Comparison of ENCODE assay signal across 28 mouse cellular contexts in the genomic region with DNA sequence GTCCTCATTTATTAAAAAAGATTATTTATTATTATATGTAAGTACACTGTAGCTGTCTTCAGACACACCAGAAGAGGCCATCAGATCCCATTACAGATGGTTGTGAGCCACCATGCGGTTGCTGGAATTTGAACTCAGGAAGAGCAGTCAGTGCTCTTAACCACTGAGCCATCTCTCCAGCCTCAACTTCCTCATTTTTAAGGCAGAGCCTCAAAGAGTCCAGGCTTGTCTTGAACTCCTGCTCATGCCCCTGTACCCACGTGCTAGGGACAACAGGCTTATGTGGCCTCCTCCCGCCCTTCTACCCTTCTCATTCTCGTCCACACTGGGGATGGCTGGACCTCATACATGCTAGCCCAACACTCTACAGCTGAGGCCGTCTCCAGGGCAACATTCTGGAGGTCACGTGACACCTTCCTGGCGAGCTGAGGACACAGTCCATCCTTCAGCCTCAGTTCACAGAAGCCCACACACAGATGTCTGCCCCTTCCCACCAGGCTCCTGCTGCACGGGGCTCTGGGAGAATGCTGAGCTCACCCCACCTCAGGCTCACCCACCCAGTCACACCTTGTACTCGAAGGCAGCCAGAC. TPM values are rescaled to one million over a fixed set of nuclear protein-coding genes. Genes with fewer than 3 reads are reported as not detected.
A peak's percentile ranks its signal among the peaks of the same experiment; 100 is the strongest.
DNase-seq lines count a peak whose midpoint lies in the region; ATAC-seq and TF ChIP-seq lines count a peak whose summit lies in the region.
"Had no signal": no experiment of that assay in that cellular context is flagged by ENCODE, and none has a peak within 500 bp of the region (broad histone marks: within the 10 kb centered on the region; RNA-seq: fewer than 3 reads in every experiment).

No protein-coding gene starts in this region.

- DNase-seq in kidney, postnatal 36 days, result peak; percentile 28 to 33
- peak; percentile 36 for DNase-seq in MEL-GATA-1-ER (ENCODE audit: extremely low read depth, low read depth)
- no peak for DNase-seq in liver, embryonic 14.5 days (ENCODE audit: low read depth in 3 of 3, low spot score in 3 of 3)
- DNase-seq in retina, embryonic 14.5 days (ENCODE audit: low spot score), result peak; percentile 13
- DNase-seq in layer of hippocampus, postnatal 14 days (ENCODE audit: low spot score in 2 of 2), result no peak
- DNase-seq in ovary, postnatal 10 days (ENCODE audit: low spot score), result no peak
- DNase-seq in gastrocnemius, adult 8-10 months (ENCODE audit: low spot score in 2 of 2), result no peak
- DNase-seq: adrenal gland, postnatal 25 days; cerebellum, adult 11 months; cerebellum, postnatal 25 days; gastrocnemius, postnatal 10 days; heart, adult 18-20 months; heart, postnatal 36 days; kidney, adult 2 months; kidney, postnatal 4 days; thymus, postnatal 36 days had no signal

- H3K27me3 ChIP-seq in kidney, embryonic 16.5 days (ENCODE audit: insufficient read depth, low read length), result no peaks in the 10 kb centered on the region
- no peaks in the 10 kb centered on the region for H3K27me3 ChIP-seq in liver, embryonic 14.5 days (ENCODE audit: control insufficient read depth, insufficient read depth, low read length)
- H3K27me3 ChIP-seq: forebrain, embryonic 12.5 days; heart, embryonic 13.5 days; midbrain, embryonic 15.5 days; neural tube, embryonic 15.5 days had no signal

- WGBS in kidney, embryonic 16.5 days, result 76% methylated on average over 9 of the region's 9 CpGs
- WGBS in liver, embryonic 14.5 days (ENCODE audit: insufficient replicate concordance), result 57% methylated on average over 9 of the region's 9 CpGs

- no peak overlapping the region for H3K27ac ChIP-seq in kidney, embryonic 16.5 days (ENCODE audit: low read length)
- no peak overlapping the region for H3K27ac ChIP-seq in liver, embryonic 14.5 days
- H3K27ac ChIP-seq: forebrain, embryonic 12.5 days; heart, embryonic 13.5 days; midbrain, embryonic 15.5 days; neural tube, embryonic 15.5 days had no signal

- H3K36me3 ChIP-seq in kidney, embryonic 16.5 days (ENCODE audit: insufficient read depth, low read length), result peaks cover 56% of the 10 kb centered on the region
- H3K36me3 ChIP-seq in liver, embryonic 14.5 days (replicated peaks; ENCODE audit: control insufficient read depth, insufficient read depth, low read depth), result no peaks in the 10 kb centered on the region
- H3K36me3 ChIP-seq: midbrain, embryonic 15.5 days; neural tube, embryonic 15.5 days had no signal

- TF ChIP-seq EP300 in liver, embryonic 14.5 days (IDR thresholded peaks at IDR 0.05; ENCODE audit: low read depth), result no peak

- no peak for TF ChIP-seq CTCF in liver, embryonic 14.5 days (IDR thresholded peaks at IDR 0.05; ENCODE audit: low read depth)

- no peaks in the 10 kb centered on the region for H3K4me1 ChIP-seq in kidney, embryonic 16.5 days (ENCODE audit: insufficient read depth, low read length)
- no peaks in the 10 kb centered on the region for H3K4me1 ChIP-seq in liver, embryonic 14.5 days (replicated peaks; ENCODE audit: control insufficient read depth in 2 of 2, insufficient read depth in 2 of 2, low read length in 1 of 2)
- H3K4me1 ChIP-seq: forebrain, embryonic 12.5 days; heart, embryonic 13.5 days; midbrain, embryonic 15.5 days; neural tube, embryonic 15.5 days had no signal

- no peaks in the 10 kb centered on the region for H3K9me3 ChIP-seq in kidney, embryonic 16.5 days (ENCODE audit: low read length)
- H3K9me3 ChIP-seq in liver, embryonic 14.5 days (ENCODE audit: control insufficient read depth, low read length), result no peaks in the 10 kb centered on the region
- H3K9me3 ChIP-seq: forebrain, embryonic 12.5 days; heart, embryonic 13.5 days; midbrain, embryonic 15.5 days; neural tube, embryonic 15.5 days had no signal

- no peak overlapping the region for H3K9ac ChIP-seq in kidney, embryonic 16.5 days (replicated peaks; ENCODE audit: low read length)
- H3K9ac ChIP-seq in liver, embryonic 14.5 days (replicated peaks), result no peak overlapping the region
- H3K9ac ChIP-seq: forebrain, embryonic 12.5 days; heart, embryonic 13.5 days; midbrain, embryonic 15.5 days; neural tube, embryonic 15.5 days had no signal

- no peak; the same call in 1 of the 2 replicates for ATAC-seq in kidney, embryonic 16.5 days (ENCODE audit: low FRiP score, low TSS enrichment)
- ATAC-seq in liver, embryonic 14.5 days (ENCODE audit: insufficient read depth), result peak; percentile 35; the same call in 1 of the 2 replicates
- ATAC-seq: hindbrain, embryonic 16.5 days; lung, postnatal 0 days; midbrain, embryonic 15.5 days had no signal

- H3K4me2 ChIP-seq in kidney, embryonic 16.5 days (replicated peaks; ENCODE audit: low read depth, low read length), result no peak overlapping the region
- H3K4me2 ChIP-seq in liver, embryonic 14.5 days (ENCODE audit: low read depth), result no peak overlapping the region
- H3K4me2 ChIP-seq: forebrain, embryonic 12.5 days; heart, embryonic 13.5 days; midbrain, embryonic 15.5 days; neural tube, embryonic 15.5 days had no signal

- no peak overlapping the region for H3K4me3 ChIP-seq in kidney, embryonic 16.5 days (ENCODE audit: low read length)
- H3K4me3 ChIP-seq in liver, embryonic 14.5 days (ENCODE audit: insufficient read depth in 1 of 2, low read depth in 2 of 2, low read length in 2 of 2), result no peak overlapping the region
- H3K4me3 ChIP-seq: forebrain, embryonic 12.5 days; heart, embryonic 13.5 days; midbrain, embryonic 15.5 days; neural tube, embryonic 15.5 days had no signal

RNA-seq across cellular contexts. Expression of a gene that starts 18.3 kb away (rescaled TPM):
- polyA plus RNA-seq in kidney, embryonic 16.5 days (2015; fragmentation: Nextera tagmentation; extraction: Ambion mirVana), result 18.7 and 19.7 TPM in 2 replicates
- polyA plus RNA-seq in liver, embryonic 14.5 days (2012; rRNA removed), result 3.9 and 4.2 TPM in 2 replicates
- polyA plus RNA-seq in liver, embryonic 14.5 days (2014; fragmentation: Nextera tagmentation; extraction: Ambion mirVana), result 1.2 and 1.4 TPM in 2 replicates
- 1 to 10 TPM; 7.1 to 7.8 TPM for total RNA-seq in layer of hippocampus, postnatal 14 days (2021)
- total RNA-seq in gastrocnemius, adult 8-10 months (2022), result 10 to 100 TPM; 13.0 to 15.2 (median 14.2) TPM

RNA-seq across cellular contexts. Expression of a gene that starts 18.5 kb away (rescaled TPM):
- 5.4 and 6.0 TPM in 2 replicates for polyA plus RNA-seq in kidney, embryonic 16.5 days (2015; fragmentation: Nextera tagmentation; extraction: Ambion mirVana)
- polyA plus RNA-seq in liver, embryonic 14.5 days (2012; rRNA removed), result 20.4 and 26.8 TPM in 2 replicates
- 19.6 and 20.3 TPM in 2 replicates for polyA plus RNA-seq in liver, embryonic 14.5 days (2014; fragmentation: Nextera tagmentation; extraction: Ambion mirVana)
- total RNA-seq in layer of hippocampus, postnatal 14 days (2021), result not detected
- not detected for total RNA-seq in gastrocnemius, adult 8-10 months (2022)
- total RNA-seq: ES-E14; heart, postnatal 36 days; layer of hippocampus, postnatal 25 days; left cerebral cortex, postnatal 14 days had no signal
- polyA plus RNA-seq: frontal cortex, adult 2 months; testis, adult 2 months had no signal

RNA-seq across cellular contexts. Expression of a gene that starts 35.6 kb away (rescaled TPM):
- 46.8 and 47.1 TPM in 2 replicates for polyA plus RNA-seq in kidney, embryonic 16.5 days (2015; fragmentation: Nextera tagmentation; extraction: Ambion mirVana)
- polyA plus RNA-seq in liver, embryonic 14.5 days (2012; rRNA removed), result 6.7 and 9.0 TPM in 2 replicates
- 2.1 and 3.4 TPM in 2 replicates for polyA plus RNA-seq in liver, embryonic 14.5 days (2014; fragmentation: Nextera tagmentation; extraction: Ambion mirVana)
- total RNA-seq in layer of hippocampus, postnatal 14 days (2021), result 10 to 100 TPM; 24.5 to 24.7 TPM
- 1 to 10 TPM; 4.7 to 8.3 (median 5.2) TPM for total RNA-seq in gastrocnemius, adult 8-10 months (2022)

RNA-seq across cellular contexts. Expression of a gene that starts 56.7 kb away (rescaled TPM):
- 120 and 134 TPM in 2 replicates for polyA plus RNA-seq in kidney, embryonic 16.5 days (2015; fragmentation: Nextera tagmentation; extraction: Ambion mirVana)
- polyA plus RNA-seq in liver, embryonic 14.5 days (2012; rRNA removed), result 37.4 and 52.4 TPM in 2 replicates
- 89.5 and 92.2 TPM in 2 replicates for polyA plus RNA-seq in liver, embryonic 14.5 days (2014; fragmentation: Nextera tagmentation; extraction: Ambion mirVana)
- 1 to 10 TPM; 2.1 to 4.0 TPM for total RNA-seq in layer of hippocampus, postnatal 14 days (2021)
- 1 to 10 TPM; 1.5 to 3.3 (median 1.7) TPM for total RNA-seq in gastrocnemius, adult 8-10 months (2022)

Comparison
In these comparisons a context has a peak if more than half of its experiments do, and no peak if none do; other contexts are left out.
1. DNase-seq: peak in kidney, postnatal 36 days (2 of 2), MEL-GATA-1-ER (single experiment) and retina, embryonic 14.5 days (single experiment); none in liver, embryonic 14.5 days (0 of 3), layer of hippocampus, postnatal 14 days (0 of 2), ovary, postnatal 10 days (single experiment) and gastrocnemius, adult 8-10 months (0 of 2).